Mouse (Mus musculus): ENCODE data around the gene Sptssa. TPM values are rescaled to one million over a fixed set of nuclear protein-coding genes. Genes with fewer than 3 reads are reported as not detected.

Gene Sptssa
- total and polyA plus RNA-seq, 2 experiments from 2014 or later = 42.4 to 150 TPM

DNA sequence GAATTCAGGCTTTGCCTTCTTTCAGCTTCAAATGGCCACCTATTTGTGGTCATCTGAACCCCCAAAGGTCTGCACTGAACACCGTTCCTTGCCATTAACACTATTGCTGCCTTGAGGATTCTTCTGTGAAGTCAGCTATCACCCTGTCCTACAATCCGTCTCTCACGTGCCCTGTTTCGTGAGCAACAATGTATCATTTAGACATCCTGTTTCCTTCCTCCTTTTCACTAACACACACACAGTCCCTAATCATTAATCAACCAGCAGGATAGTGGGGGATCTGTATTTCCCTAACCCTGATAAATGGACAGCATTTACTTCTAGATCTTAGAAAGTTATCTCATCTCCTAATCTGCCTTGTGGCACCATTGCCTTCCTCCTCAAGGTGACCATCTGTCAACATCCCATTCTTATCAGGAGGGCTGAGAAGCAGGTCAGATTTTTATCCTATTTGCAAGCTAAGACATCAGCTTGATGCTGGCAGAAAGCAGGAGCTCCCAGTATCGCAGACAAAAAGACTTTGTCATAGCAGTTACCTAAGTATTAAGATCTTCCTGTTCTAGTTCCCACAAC lies 13.0 kb downstream of the Sptssa start:
- no peaks in the 10 kb centered on the region for H3K4me1 ChIP-seq (ENCODE audit: control insufficient read depth, insufficient read depth)
- H3K9ac ChIP-seq (replicated peaks; ENCODE audit: low read depth, low read length) = no peak overlapping the region
- no peak overlapping the region for H3K4me2 ChIP-seq (ENCODE audit: low read depth, low read length)
- H3K36me3 ChIP-seq (replicated peaks; ENCODE audit: control insufficient read depth, insufficient read depth, low read length) = peaks cover 18% of the 10 kb centered on the region; the same call in 1 of the 2 replicates
- 62% methylated on average over 5 of the region's 5 CpGs for WGBS
- TF ChIP-seq CTCF (IDR thresholded peaks at IDR 0.05; ENCODE audit: low read depth) (no peak), EP300 (IDR thresholded peaks at IDR 0.05; ENCODE audit: low read depth) (no peak)
- H3K27ac ChIP-seq (ENCODE audit: low read depth) = no peak overlapping the region
- DNase-seq (ENCODE audit: low spot score) (no peak), ATAC-seq (ENCODE audit: insufficient read depth, low read depth) (no peak)
- H3K27me3 ChIP-seq (ENCODE audit: control insufficient read depth, insufficient read depth, low read length) = no peaks in the 10 kb centered on the region
- H3K9me3 ChIP-seq (replicated peaks; ENCODE audit: control insufficient read depth, low read length) = no peaks in the 10 kb centered on the region
- H3K4me3 ChIP-seq (ENCODE audit: low read depth, low read length) = no peak overlapping the region

- peaks cover 3% of the 10 kb centered on the region; the same call in 1 of the 2 replicates for H3K36me3 ChIP-seq (replicated peaks; ENCODE audit: control insufficient read depth, insufficient read depth, low read length)
- no peak for DNase-seq (ENCODE audit: low spot score)
- no peaks in the 10 kb centered on the region for H3K4me1 ChIP-seq (ENCODE audit: control insufficient read depth, insufficient read depth)
- no peak for ATAC-seq (ENCODE audit: insufficient read depth, low read depth)
- H3K27me3 ChIP-seq (ENCODE audit: control insufficient read depth, insufficient read depth, low read length) = no peaks in the 10 kb centered on the region
- H3K4me2 ChIP-seq (ENCODE audit: low read depth, low read length) = no peak overlapping the region
- no peaks in the 10 kb centered on the region for H3K9me3 ChIP-seq (replicated peaks; ENCODE audit: control insufficient read depth, low read length)
- no peak overlapping the region for H3K27ac ChIP-seq (ENCODE audit: low read depth)
- H3K9ac ChIP-seq (replicated peaks; ENCODE audit: low read depth, low read length) = no peak overlapping the region
- no peak overlapping the region for H3K4me3 ChIP-seq (ENCODE audit: low read depth, low read length)
- 98% methylated on average over 4 of the region's 4 CpGs for WGBS
- no peak for TF ChIP-seq CTCF (IDR thresholded peaks at IDR 0.05; ENCODE audit: low read depth)
- TF ChIP-seq EP300 (IDR thresholded peaks at IDR 0.05; ENCODE audit: low read depth) = no peak
Measured at GRCm38 (mm10) chr12:54641374-54641773, 15.0 kb downstream of the Sptssa start.

DNA sequence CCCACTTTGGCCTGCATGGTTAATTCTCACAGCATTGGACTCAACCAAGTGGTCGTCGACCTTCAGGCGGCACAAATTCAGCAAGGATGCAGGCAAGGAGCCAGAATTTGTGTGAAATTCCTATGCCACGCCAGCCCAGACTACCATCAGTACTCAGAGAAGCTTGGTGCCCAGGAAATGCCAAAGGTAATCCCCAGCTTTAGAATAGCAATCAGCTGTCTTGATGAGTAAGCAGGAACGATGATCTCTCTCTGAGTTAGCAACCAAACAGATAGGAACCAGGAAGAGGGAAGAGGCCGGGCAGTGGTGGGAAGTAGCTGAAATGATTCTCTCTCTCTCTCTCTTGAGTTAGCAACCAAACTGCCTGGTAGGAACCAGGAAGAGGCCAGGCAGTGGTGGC lies 16.1 kb downstream of the Sptssa start:
- Histone ChIP-seq H3K27ac (ENCODE audit: low read depth) (no peak overlapping the region), H3K9me3 (replicated peaks; ENCODE audit: control insufficient read depth, low read length) (no peaks in the 10 kb centered on the region), H3K4me3 (ENCODE audit: low read depth, low read length) (no peak overlapping the region), H3K27me3 (ENCODE audit: control insufficient read depth, insufficient read depth, low read length) (no peaks in the 10 kb centered on the region), H3K4me1 (ENCODE audit: control insufficient read depth, insufficient read depth) (no peaks in the 10 kb centered on the region), H3K4me2 (ENCODE audit: low read depth, low read length) (no peak overlapping the region), H3K9ac (replicated peaks; ENCODE audit: low read depth, low read length) (no peak overlapping the region), H3K36me3 (replicated peaks; ENCODE audit: control insufficient read depth, insufficient read depth, low read length) (no peaks in the 10 kb centered on the region)
- TF ChIP-seq CTCF (IDR thresholded peaks at IDR 0.05; ENCODE audit: low read depth) (no peak), EP300 (IDR thresholded peaks at IDR 0.05; ENCODE audit: low read depth) (no peak)
- DNase-seq (ENCODE audit: low spot score) (peak; percentile 16), ATAC-seq (ENCODE audit: insufficient read depth, low read depth) (no peak)
- WGBS = 40% methylated on average over 6 of the region's 6 CpGs

DNA sequence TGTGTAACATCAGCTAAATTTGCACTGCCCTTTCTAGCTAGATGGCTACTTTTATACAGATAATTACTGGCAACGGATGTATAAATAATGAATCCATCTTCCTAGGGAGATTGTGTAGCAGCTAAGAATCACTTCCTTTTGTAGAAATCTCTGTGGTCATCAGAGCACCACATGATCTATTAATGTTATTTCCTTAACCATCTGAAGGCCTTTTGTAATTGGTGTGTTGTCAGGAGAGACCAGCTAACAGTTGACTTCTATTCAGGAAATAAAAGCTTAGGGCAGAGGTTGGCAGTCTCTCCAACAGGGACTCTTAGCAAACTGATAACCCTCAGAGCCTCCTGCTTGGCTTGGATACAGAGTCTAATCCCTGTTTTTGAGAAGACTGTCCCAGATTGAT lies 19.3 kb downstream of the Sptssa start:
- WGBS = 71% methylated on average over 1 of the region's 1 CpGs
- Histone ChIP-seq H3K4me3 (ENCODE audit: low read depth, low read length) (no peak overlapping the region), H3K4me2 (ENCODE audit: low read depth, low read length) (no peak overlapping the region), H3K9me3 (replicated peaks; ENCODE audit: control insufficient read depth, low read length) (no peaks in the 10 kb centered on the region), H3K27me3 (ENCODE audit: control insufficient read depth, insufficient read depth, low read length) (no peaks in the 10 kb centered on the region), H3K27ac (ENCODE audit: low read depth) (no peak overlapping the region), H3K4me1 (ENCODE audit: control insufficient read depth, insufficient read depth) (no peaks in the 10 kb centered on the region), H3K36me3 (replicated peaks; ENCODE audit: control insufficient read depth, insufficient read depth, low read length) (no peaks in the 10 kb centered on the region), H3K9ac (replicated peaks; ENCODE audit: low read depth, low read length) (no peak overlapping the region)
- TF ChIP-seq CTCF (IDR thresholded peaks at IDR 0.05; ENCODE audit: low read depth) (no peak), EP300 (IDR thresholded peaks at IDR 0.05; ENCODE audit: low read depth) (no peak)
- ATAC-seq (ENCODE audit: insufficient read depth, low read depth) = no peak
- DNase-seq (ENCODE audit: low spot score) = no peak

- 71% methylated on average over 2 of the region's 2 CpGs for WGBS
- H3K27ac ChIP-seq (ENCODE audit: low read depth) = no peak overlapping the region
- no peak overlapping the region for H3K4me3 ChIP-seq (ENCODE audit: low read depth, low read length)
- H3K27me3 ChIP-seq (ENCODE audit: control insufficient read depth, insufficient read depth, low read length) = no peaks in the 10 kb centered on the region
- H3K9me3 ChIP-seq (replicated peaks; ENCODE audit: control insufficient read depth, low read length) = no peaks in the 10 kb centered on the region
- DNase-seq (ENCODE audit: low spot score) = no peak
- H3K9ac ChIP-seq (replicated peaks; ENCODE audit: low read depth, low read length) = no peak overlapping the region
- no peak for TF ChIP-seq CTCF (IDR thresholded peaks at IDR 0.05; ENCODE audit: low read depth)
- no peak for TF ChIP-seq EP300 (IDR thresholded peaks at IDR 0.05; ENCODE audit: low read depth)
- no peaks in the 10 kb centered on the region for H3K4me1 ChIP-seq (ENCODE audit: control insufficient read depth, insufficient read depth)
- no peak overlapping the region for H3K4me2 ChIP-seq (ENCODE audit: low read depth, low read length)
- no peaks in the 10 kb centered on the region for H3K36me3 ChIP-seq (replicated peaks; ENCODE audit: control insufficient read depth, insufficient read depth, low read length)
- ATAC-seq (ENCODE audit: insufficient read depth, low read depth) = no peak
Measured at GRCm38 (mm10) chr12:54632141-54632540, 24.2 kb downstream of the Sptssa start.

GRCm38 (mm10) chr12:54621942-54622341 lies 34.4 kb downstream of the Sptssa start:
- DNase-seq (ENCODE audit: low spot score) (no peak), ATAC-seq (ENCODE audit: insufficient read depth, low read depth) (no peak)
- no peak overlapping the region for H3K4me2 ChIP-seq (ENCODE audit: low read depth, low read length)
- no peak overlapping the region for H3K27ac ChIP-seq (ENCODE audit: low read depth)
- no peaks in the 10 kb centered on the region for H3K36me3 ChIP-seq (replicated peaks; ENCODE audit: control insufficient read depth, insufficient read depth, low read length)
- no peak overlapping the region for H3K9ac ChIP-seq (replicated peaks; ENCODE audit: low read depth, low read length)
- no peaks in the 10 kb centered on the region for H3K27me3 ChIP-seq (ENCODE audit: control insufficient read depth, insufficient read depth, low read length)
- no peaks in the 10 kb centered on the region for H3K4me1 ChIP-seq (ENCODE audit: control insufficient read depth, insufficient read depth)
- TF ChIP-seq CTCF (IDR thresholded peaks at IDR 0.05; ENCODE audit: low read depth) (no peak), EP300 (IDR thresholded peaks at IDR 0.05; ENCODE audit: low read depth) (no peak)
- no peaks in the 10 kb centered on the region for H3K9me3 ChIP-seq (replicated peaks; ENCODE audit: control insufficient read depth, low read length)
- 72% methylated on average over 2 of the region's 2 CpGs for WGBS
- H3K4me3 ChIP-seq (ENCODE audit: low read depth, low read length) = no peak overlapping the region
